Mouse (Mus musculus): ENCODE data around the gene Ncbp3. TPM values are rescaled to one million over a fixed set of nuclear protein-coding genes. Genes with fewer than 3 reads are reported as not detected.

Ncbp3 gene
- total and polyA plus RNA-seq, 3 experiments = 13.3 to 25.0 (median 24.2) TPM

- peaks cover 27% of the 10 kb centered on the region for H3K27me3 ChIP-seq (ENCODE audit: insufficient read depth, low read length)
- ATAC-seq (ENCODE audit: extremely low read depth, insufficient number of reproducible peaks, low FRiP score, poor library complexity, severe bottlenecking) (no peak), DNase-seq (ENCODE audit: low spot score) (no peak)
- no peaks in the 10 kb centered on the region for H3K9me3 ChIP-seq (replicated peaks)
- TF ChIP-seq POLR2AphosphoS5 (IDR thresholded peaks at IDR 0.05; ENCODE audit: insufficient replicate concordance, low read depth, low read length) (no peak), GATA2 (IDR thresholded peaks at IDR 0.05; ENCODE audit: borderline replicate concordance, low read depth, low read length) (no peak), TAL1 (conservative IDR thresholded peaks at IDR 0.05; ENCODE audit: low read depth, low read length) (no peak), GATA1 (IDR thresholded peaks at IDR 0.05; ENCODE audit: borderline replicate concordance, low read length) (no peak), CTCF (IDR thresholded peaks at IDR 0.05; ENCODE audit: low read depth, low read length) (no peak)
- H3K4me1 ChIP-seq (ENCODE audit: insufficient read depth, low read depth, low read length) = peaks cover 16% of the 10 kb centered on the region
- no peak overlapping the region for H3K4me3 ChIP-seq (ENCODE audit: low read depth, low read length)
- H3K36me3 ChIP-seq (replicated peaks) = peaks cover 34% of the 10 kb centered on the region
Observed at GRCm38 (mm10) chr11:73087700-73088480, 40.3 kb downstream of the Ncbp3 start.

- Histone ChIP-seq H3K4me1 (ENCODE audit: insufficient read depth, low read depth, low read length) (peaks cover 22% of the 10 kb centered on the region), H3K4me3 (ENCODE audit: low read depth, low read length) (no peak within 1 kb of the TSS)
Observed at GRCm38 (mm10) chr11:73090283-73090682, 42.7 kb downstream of the Ncbp3 start, which contains the start of gene Itgae. Itgae (plus strand) TSS chr11:73090583.

GRCm38 (mm10) chr11:73090826-73091225, 43.2 kb downstream of the Ncbp3 start:
- DNase-seq (ENCODE audit: low spot score) (no peak), ATAC-seq (ENCODE audit: extremely low read depth, insufficient number of reproducible peaks, low FRiP score, poor library complexity, severe bottlenecking) (no peak)
- TF ChIP-seq TAL1 (conservative IDR thresholded peaks at IDR 0.05; ENCODE audit: low read depth, low read length) (no peak), GATA2 (IDR thresholded peaks at IDR 0.05; ENCODE audit: borderline replicate concordance, low read depth, low read length) (no peak), POLR2AphosphoS5 (IDR thresholded peaks at IDR 0.05; ENCODE audit: insufficient replicate concordance, low read depth, low read length) (no peak), GATA1 (IDR thresholded peaks at IDR 0.05; ENCODE audit: borderline replicate concordance, low read length) (no peak), CTCF (IDR thresholded peaks at IDR 0.05; ENCODE audit: low read depth, low read length) (no peak)
- Histone ChIP-seq H3K4me3 (ENCODE audit: low read depth, low read length) (no peak overlapping the region), H3K9me3 (replicated peaks) (no peaks in the 10 kb centered on the region), H3K36me3 (replicated peaks) (peaks cover 11% of the 10 kb centered on the region), H3K27me3 (ENCODE audit: insufficient read depth, low read length) (peaks cover 53% of the 10 kb centered on the region), H3K4me1 (ENCODE audit: insufficient read depth, low read depth, low read length) (peaks cover 26% of the 10 kb centered on the region)

More at GRCm38 (mm10) chr11:73090283-73090682, 42.7 kb downstream of the Ncbp3 start, which contains the start of gene Itgae:
- Histone ChIP-seq H3K36me3 (replicated peaks) (peaks cover 14% of the 10 kb centered on the region), H3K27me3 (ENCODE audit: insufficient read depth, low read length) (peaks cover 47% of the 10 kb centered on the region), H3K9me3 (replicated peaks) (no peaks in the 10 kb centered on the region)
- ATAC-seq (ENCODE audit: extremely low read depth, insufficient number of reproducible peaks, low FRiP score, poor library complexity, severe bottlenecking) (no peak), DNase-seq (ENCODE audit: low spot score) (no peak)
- TF ChIP-seq GATA1 (IDR thresholded peaks at IDR 0.05; ENCODE audit: borderline replicate concordance, low read length) = no peak
- no peak for TF ChIP-seq GATA2 (IDR thresholded peaks at IDR 0.05; ENCODE audit: borderline replicate concordance, low read depth, low read length)
- no peak for TF ChIP-seq POLR2AphosphoS5 (IDR thresholded peaks at IDR 0.05; ENCODE audit: insufficient replicate concordance, low read depth, low read length)
- TF ChIP-seq CTCF (IDR thresholded peaks at IDR 0.05; ENCODE audit: low read depth, low read length) = no peak
- TF ChIP-seq TAL1 (conservative IDR thresholded peaks at IDR 0.05; ENCODE audit: low read depth, low read length) = no peak

GRCm38 (mm10) chr11:73092057-73092456, 44.5 kb downstream of the Ncbp3 start:
- Histone ChIP-seq H3K36me3 (replicated peaks) (peaks cover 1% of the 10 kb centered on the region), H3K4me1 (ENCODE audit: insufficient read depth, low read depth, low read length) (peaks cover 30% of the 10 kb centered on the region), H3K9me3 (replicated peaks) (no peaks in the 10 kb centered on the region), H3K27me3 (ENCODE audit: insufficient read depth, low read length) (peaks cover 60% of the 10 kb centered on the region), H3K4me3 (ENCODE audit: low read depth, low read length) (no peak overlapping the region)
- ATAC-seq (ENCODE audit: extremely low read depth, insufficient number of reproducible peaks, low FRiP score, poor library complexity, severe bottlenecking) (no peak), DNase-seq (ENCODE audit: low spot score) (no peak)
- TF ChIP-seq GATA1 (IDR thresholded peaks at IDR 0.05; ENCODE audit: borderline replicate concordance, low read length) = no peak
- TF ChIP-seq GATA2 (IDR thresholded peaks at IDR 0.05; ENCODE audit: borderline replicate concordance, low read depth, low read length) = no peak
- no peak for TF ChIP-seq CTCF (IDR thresholded peaks at IDR 0.05; ENCODE audit: low read depth, low read length)
- no peak for TF ChIP-seq POLR2AphosphoS5 (IDR thresholded peaks at IDR 0.05; ENCODE audit: insufficient replicate concordance, low read depth, low read length)
- TF ChIP-seq TAL1 (conservative IDR thresholded peaks at IDR 0.05; ENCODE audit: low read depth, low read length) = no peak

GRCm38 (mm10) chr11:73092877-73093276, 45.3 kb downstream of the Ncbp3 start:
- Histone ChIP-seq H3K4me3 (ENCODE audit: low read depth, low read length) (no peak overlapping the region), H3K9me3 (replicated peaks) (no peaks in the 10 kb centered on the region), H3K36me3 (replicated peaks) (no peaks in the 10 kb centered on the region), H3K27me3 (ENCODE audit: insufficient read depth, low read length) (peaks cover 63% of the 10 kb centered on the region), H3K4me1 (ENCODE audit: insufficient read depth, low read depth, low read length) (peaks cover 30% of the 10 kb centered on the region)
- DNase-seq (ENCODE audit: low spot score) = no peak
- TF ChIP-seq GATA1 (IDR thresholded peaks at IDR 0.05; ENCODE audit: borderline replicate concordance, low read length) = no peak
- no peak for TF ChIP-seq GATA2 (IDR thresholded peaks at IDR 0.05; ENCODE audit: borderline replicate concordance, low read depth, low read length)
- TF ChIP-seq CTCF (IDR thresholded peaks at IDR 0.05; ENCODE audit: low read depth, low read length) = no peak
- TF ChIP-seq POLR2AphosphoS5 (IDR thresholded peaks at IDR 0.05; ENCODE audit: insufficient replicate concordance, low read depth, low read length) = no peak
- TF ChIP-seq TAL1 (conservative IDR thresholded peaks at IDR 0.05; ENCODE audit: low read depth, low read length) = no peak
- no peak for ATAC-seq (ENCODE audit: extremely low read depth, insufficient number of reproducible peaks, low FRiP score, poor library complexity, severe bottlenecking)

GRCm38 (mm10) chr11:73094231-73094995, 46.8 kb downstream of the Ncbp3 start:
- H3K4me1 ChIP-seq (ENCODE audit: insufficient read depth, low read depth, low read length) = peaks cover 30% of the 10 kb centered on the region
- no peak for DNase-seq (ENCODE audit: low spot score)
- no peak overlapping the region for H3K4me3 ChIP-seq (ENCODE audit: low read depth, low read length)
- no peaks in the 10 kb centered on the region for H3K36me3 ChIP-seq (replicated peaks)
- TF ChIP-seq GATA2 (IDR thresholded peaks at IDR 0.05; ENCODE audit: borderline replicate concordance, low read depth, low read length) = no peak
- no peak for TF ChIP-seq GATA1 (IDR thresholded peaks at IDR 0.05; ENCODE audit: borderline replicate concordance, low read length)
- no peak for TF ChIP-seq TAL1 (conservative IDR thresholded peaks at IDR 0.05; ENCODE audit: low read depth, low read length)
- TF ChIP-seq CTCF (IDR thresholded peaks at IDR 0.05; ENCODE audit: low read depth, low read length) = no peak
- TF ChIP-seq POLR2AphosphoS5 (IDR thresholded peaks at IDR 0.05; ENCODE audit: insufficient replicate concordance, low read depth, low read length) = no peak
- H3K9me3 ChIP-seq (replicated peaks) = no peaks in the 10 kb centered on the region
- peaks cover 57% of the 10 kb centered on the region for H3K27me3 ChIP-seq (ENCODE audit: insufficient read depth, low read length)
- no peak for ATAC-seq (ENCODE audit: extremely low read depth, insufficient number of reproducible peaks, low FRiP score, poor library complexity, severe bottlenecking)
